Mouse (Mus musculus) myocyte (in vitro differentiated cells): ENCODE data around the gene Nol4l.

ENCODE experiments used
- CEBPB ChIP-seq: IDR thresholded peaks from 2 replicates; pipeline ENCODE4 v1.6.1; 2011; ENCODE audit warnings: mild to moderate bottlenecking, moderate library complexity; ENCODE audit not compliant: poor library complexity, insufficient read depth, severe bottlenecking
- E2F4 ChIP-seq: IDR thresholded peaks from one replicate; pipeline ENCODE4 v1.6.1; 2011; ENCODE audit warnings: mild to moderate bottlenecking, control low read depth, moderate library complexity; ENCODE audit not compliant: insufficient read depth
- MAX ChIP-seq: IDR thresholded peaks from one replicate; pipeline ENCODE4 v1.6.1; 2011; ENCODE audit warnings: low read depth, mild to moderate bottlenecking, control low read depth
- MYOD1 ChIP-seq, 3 experiments: IDR thresholded peaks; one replicate each; pipeline ENCODE4 v1.6.1; 2011; ENCODE audit warnings: control low read depth in 2 of 3, low read depth in 2 of 3, mild to moderate bottlenecking in 2 of 3, moderate library complexity in 1 of 3; ENCODE audit not compliant: insufficient read length in 2 of 3, control insufficient read depth in 1 of 3
- MYOG ChIP-seq, 3 experiments: IDR thresholded peaks; one replicate each; pipeline ENCODE4 v1.6.1; 2011; ENCODE audit warnings: control low read depth in 2 of 3, low read depth in 2 of 3, mild to moderate bottlenecking in 2 of 3; ENCODE audit not compliant: insufficient read length in 2 of 3, control insufficient read depth in 1 of 3, insufficient read depth in 1 of 3
- POLR2A ChIP-seq: IDR thresholded peaks from one replicate; pipeline ENCODE4 v1.6.1; 2011; ENCODE audit warnings: low read depth, mild to moderate bottlenecking, control low read depth, moderate library complexity; ENCODE audit not compliant: insufficient read length
- POLR2AphosphoS2 ChIP-seq: IDR thresholded peaks from one replicate; pipeline ENCODE4 v1.6.1; 2011; ENCODE audit warnings: low read depth, control low read depth; ENCODE audit not compliant: insufficient read length
- REST ChIP-seq: IDR thresholded peaks from one replicate; pipeline ENCODE4 v1.6.1; 2011; ENCODE audit warnings: mild to moderate bottlenecking, control low read depth, moderate library complexity; ENCODE audit not compliant: insufficient read depth, insufficient read length
- SRF ChIP-seq: IDR thresholded peaks from one replicate; pipeline ENCODE4 v1.6.1; 2011; ENCODE audit warnings: low read depth; ENCODE audit not compliant: control insufficient read depth, insufficient read length
- TCF12 ChIP-seq: IDR thresholded peaks from one replicate; pipeline ENCODE4 v1.6.1; 2011; ENCODE audit warnings: mild to moderate bottlenecking, control low read depth; ENCODE audit not compliant: poor library complexity, insufficient read depth, severe bottlenecking
- TCF3 ChIP-seq: IDR thresholded peaks from one replicate; pipeline ENCODE4 v1.6.1; 2011; ENCODE audit warnings: low read depth, control low read depth; ENCODE audit not compliant: insufficient read length
- USF1 ChIP-seq: IDR thresholded peaks from one replicate; pipeline ENCODE4 v1.6.1; 2011; ENCODE audit warnings: low read depth, mild to moderate bottlenecking, control low read depth, moderate library complexity

GRCm38 (mm10) chr2:153412563-153412962, 117.2 kb downstream of the Nol4l start:
- TF ChIP-seq TCF12 (no peak), POLR2A (no peak), MYOG (IDR thresholded peaks at IDR 0.05; ENCODE audit: control insufficient read depth in 1 of 3, insufficient read depth in 1 of 3, insufficient read length in 2 of 3, low read depth in 2 of 3) (no peak), CEBPB (no peak), TCF3 (no peak), POLR2AphosphoS2 (no peak), MAX (no peak), USF1 (no peak), REST (no peak), E2F4 (no peak), SRF (no peak), MYOD1 (IDR thresholded peaks at IDR 0.05; ENCODE audit: control insufficient read depth in 1 of 3, insufficient read length in 2 of 3, low read depth in 2 of 3) (no peak)
